Mouse (Mus musculus) stomach, postnatal 0 days (tissue): Measurements from ENCODE around the gene Cd59b.

Experiments
- CTCF ChIP-seq: IDR thresholded peaks from 2 replicates; pipeline ENCODE4 v1.5.1; 2016; ENCODE audit warnings: antibody characterized with exemption, low read depth, mild to moderate bottlenecking, moderate library complexity
- EP300 ChIP-seq: optimal IDR thresholded peaks from 2 replicates; pipeline ENCODE3; 2016; ENCODE audit warnings: antibody characterized with exemption

GRCm38 (mm10) chr2:104133042-104133810 lies 63.6 kb downstream of the Cd59b start:
- TF ChIP-seq CTCF (no peak), EP300 (no peak)
